Mouse (Mus musculus): Measurements from ENCODE around the gene Tagln2.

DNA sequence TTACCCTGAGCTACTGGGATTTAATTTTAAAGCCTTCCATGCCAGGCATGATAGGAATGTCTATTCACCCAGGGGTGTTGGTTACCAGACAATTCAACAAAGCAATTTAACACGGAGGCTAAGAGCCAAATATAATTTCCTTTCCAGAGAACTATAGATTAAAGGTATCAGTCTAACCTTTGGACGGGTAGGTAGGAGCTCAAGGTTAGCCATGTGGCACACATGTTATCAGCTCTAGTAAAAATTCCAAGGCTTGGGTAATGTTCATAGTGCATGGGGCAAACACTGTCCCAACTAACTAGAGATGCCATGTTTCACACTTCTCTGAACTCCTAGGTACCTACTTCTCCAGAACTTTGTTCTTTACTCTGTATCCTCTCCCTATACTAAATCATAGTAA lies 38.2 kb upstream of the Tagln2 start:
- TF ChIP-seq CHD2 (IDR thresholded peaks at IDR 0.05; ENCODE audit: low read depth, low read length) = no peak
- no peak for TF ChIP-seq HCFC1 (IDR thresholded peaks at IDR 0.05; ENCODE audit: borderline replicate concordance, insufficient read depth, low read length)
- TF ChIP-seq MAFK (IDR thresholded peaks at IDR 0.05; ENCODE audit: insufficient read depth, low read depth, low read length) = no peak

All from ES-E14 (cell line).